Mouse (Mus musculus): ENCODE data around the gene Rbfox3. TPM values are rescaled to one million over a fixed set of nuclear protein-coding genes. Genes with fewer than 3 reads are reported as not detected.

Rbfox3 gene
- polyA plus RNA-seq, 1 experiment from 2014 or later: 7.6 TPM

- H3K27ac ChIP-seq (replicated peaks): no peak overlapping the region
- DNase-seq (ENCODE audit: low spot score): no peak
- peaks cover 6% of the 10 kb centered on the region for H3K4me1 ChIP-seq
- 79% methylated on average over 11 of the region's 11 CpGs for WGBS
- no peaks in the 10 kb centered on the region for H3K9me3 ChIP-seq (replicated peaks)
- H3K4me3 ChIP-seq: no peak overlapping the region
- peaks cover 17% of the 10 kb centered on the region; the same call in 1 of the 2 replicates for H3K27me3 ChIP-seq (ENCODE audit: low read depth, poor library complexity, severe bottlenecking)
- H3K36me3 ChIP-seq: peaks cover 62% of the 10 kb centered on the region
Observed at GRCm38 (mm10) chr11:118485338-118485737, 426.1 kb downstream of the Rbfox3 start.

DNA sequence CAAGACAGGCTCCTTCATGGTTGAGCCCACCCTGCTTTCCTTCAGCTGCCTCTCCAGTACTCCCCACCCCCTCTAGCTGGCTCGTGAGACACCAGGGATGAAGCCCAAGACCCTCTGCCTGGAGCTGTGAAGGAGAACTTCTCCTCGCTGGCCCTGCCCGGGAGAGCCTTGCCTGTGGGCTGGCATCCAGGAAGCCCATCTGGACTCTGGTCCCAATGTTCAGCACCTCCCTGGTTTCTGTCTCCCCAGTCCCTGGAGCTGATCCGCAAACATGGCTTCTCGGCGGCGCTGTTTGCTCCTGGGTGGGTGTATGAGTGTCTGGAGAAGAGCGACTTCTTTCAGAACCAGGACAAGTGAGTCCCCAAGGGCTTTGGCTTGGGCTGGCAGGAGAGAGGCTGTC is 427.2 kb downstream of the Rbfox3 start:
- H3K27ac ChIP-seq (replicated peaks): no peak overlapping the region; the same call in 1 of the 2 replicates
- 0 out of 2 replicates have a peak, but pooled peaks cover 5% of the 10 kb centered on the region for H3K27me3 ChIP-seq (ENCODE audit: low read depth, poor library complexity, severe bottlenecking)
- H3K9me3 ChIP-seq (replicated peaks): no peaks in the 10 kb centered on the region
- WGBS: 84% methylated on average over 8 of the region's 8 CpGs
- DNase-seq (ENCODE audit: low spot score): no peak
- H3K4me1 ChIP-seq: 0 out of 2 replicates have a peak, but pooled peaks cover 3% of the 10 kb centered on the region
- no peak overlapping the region for H3K4me3 ChIP-seq
- H3K36me3 ChIP-seq: peaks cover 68% of the 10 kb centered on the region

- Histone ChIP-seq H3K4me3 (no peak overlapping the region), H3K4me1 (peaks cover 15% of the 10 kb centered on the region), H3K27me3 (ENCODE audit: low read depth, poor library complexity, severe bottlenecking) (peaks cover 5% of the 10 kb centered on the region; the same call in 1 of the 2 replicates), H3K9me3 (replicated peaks) (no peaks in the 10 kb centered on the region), H3K36me3 (peaks cover 62% of the 10 kb centered on the region), H3K27ac (replicated peaks) (no peak overlapping the region)
- 84% methylated on average over 14 of the region's 14 CpGs for WGBS
- DNase-seq (ENCODE audit: low spot score): no peak
Observed at GRCm38 (mm10) chr11:118481751-118482150, 429.6 kb downstream of the Rbfox3 start.

- peaks cover 57% of the 10 kb centered on the region for H3K36me3 ChIP-seq
Observed at GRCm38 (mm10) chr11:118481231-118481630, 430.2 kb downstream of the Rbfox3 start.

DNA sequence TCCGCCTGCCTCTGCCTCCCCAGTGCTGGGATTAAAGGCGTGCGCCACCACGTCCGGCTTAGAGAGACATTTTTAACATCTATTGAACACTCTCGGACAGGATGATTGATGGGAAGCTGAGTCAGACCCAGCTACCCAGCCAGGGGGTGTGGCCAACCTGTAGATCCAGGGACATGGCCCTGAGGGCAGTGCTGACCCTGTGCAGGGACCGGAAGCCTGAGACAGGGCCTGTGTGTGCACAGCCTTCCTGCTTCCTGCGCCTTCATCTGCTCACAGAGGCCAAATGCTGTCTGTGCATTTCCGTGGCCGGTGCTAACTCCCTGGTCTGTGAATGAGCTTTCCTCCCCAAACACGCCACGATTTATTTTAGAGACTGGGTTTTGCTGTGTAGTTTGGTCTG is 431.6 kb downstream of the Rbfox3 start:
- Histone ChIP-seq H3K36me3 (peaks cover 42% of the 10 kb centered on the region), H3K27ac (replicated peaks) (no peak overlapping the region), H3K9me3 (replicated peaks) (no peaks in the 10 kb centered on the region), H3K4me1 (peaks cover 18% of the 10 kb centered on the region), H3K4me3 (no peak overlapping the region), H3K27me3 (ENCODE audit: low read depth, poor library complexity, severe bottlenecking) (peaks cover 14% of the 10 kb centered on the region)
- DNase-seq (ENCODE audit: low spot score): no peak
- WGBS: 92% methylated on average over 12 of the region's 12 CpGs

More at GRCm38 (mm10) chr11:118481231-118481630, 430.2 kb downstream of the Rbfox3 start:
- H3K9me3 ChIP-seq (replicated peaks): no peaks in the 10 kb centered on the region
- 94% methylated on average over 11 of the region's 11 CpGs for WGBS
- no peak overlapping the region for H3K4me3 ChIP-seq
- H3K27ac ChIP-seq (replicated peaks): no peak overlapping the region
- H3K4me1 ChIP-seq: peaks cover 18% of the 10 kb centered on the region
- DNase-seq (ENCODE audit: low spot score): no peak
- H3K27me3 ChIP-seq (ENCODE audit: low read depth, poor library complexity, severe bottlenecking): peaks cover 5% of the 10 kb centered on the region; the same call in 1 of the 2 replicates

- under 1% methylated on average over 57 of the region's 57 CpGs for WGBS
- Histone ChIP-seq H3K27ac (replicated peaks) (peak within 1 kb of the TSS; percentile 83), H3K4me3 (peak within 1 kb of the TSS; percentile 87), H3K36me3 (peaks cover 15% of the 10 kb centered on the region), H3K9me3 (replicated peaks) (no peaks in the 10 kb centered on the region), H3K27me3 (ENCODE audit: low read depth, poor library complexity, severe bottlenecking) (peaks cover 14% of the 10 kb centered on the region), H3K4me1 (peaks cover 20% of the 10 kb centered on the region)
- peak; percentile 97 for DNase-seq (ENCODE audit: low spot score)
Observed at GRCm38 (mm10) chr11:118476396-118477373, 434.7 kb downstream of the Rbfox3 start, which contains the start of gene Engase. Gene Engase (plus strand): TSS chr11:118476829.

DNA sequence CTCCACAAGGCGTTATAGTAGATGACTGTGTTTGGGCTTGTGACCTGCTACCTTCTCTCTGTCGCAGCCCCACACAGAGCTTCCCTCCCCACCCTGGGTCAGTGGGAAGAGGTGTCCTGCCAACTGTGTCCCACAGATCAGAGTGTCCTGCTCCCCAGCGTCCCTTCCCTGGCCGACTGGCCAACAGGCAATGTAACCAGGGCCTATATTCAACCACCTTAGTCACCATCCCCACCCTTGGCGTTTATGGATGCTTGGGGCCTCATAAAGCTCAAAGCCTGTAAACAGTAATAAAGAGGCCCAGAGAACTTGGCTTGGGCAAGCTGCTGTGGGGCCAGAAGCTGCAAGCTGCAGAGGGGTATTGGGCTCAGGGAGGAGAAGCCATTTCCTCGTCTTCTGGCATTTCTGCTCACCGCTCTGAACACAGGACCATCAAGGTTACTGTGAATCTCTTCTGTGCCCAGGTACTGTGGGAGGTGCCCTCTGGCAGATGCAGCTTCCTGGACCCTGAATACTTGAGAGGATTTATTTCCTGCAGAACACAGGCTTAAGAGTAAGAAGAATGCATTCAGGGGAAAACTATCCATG is 435.8 kb downstream of the Rbfox3 start:
- no peak overlapping the region for H3K27ac ChIP-seq (replicated peaks)
- DNase-seq (ENCODE audit: low spot score): no peak
- 93% methylated on average over 7 of the region's 7 CpGs for WGBS
- H3K27me3 ChIP-seq (ENCODE audit: low read depth, poor library complexity, severe bottlenecking): peaks cover 14% of the 10 kb centered on the region
- no peaks in the 10 kb centered on the region for H3K9me3 ChIP-seq (replicated peaks)
- peaks cover 22% of the 10 kb centered on the region for H3K4me1 ChIP-seq
- no peak overlapping the region for H3K4me3 ChIP-seq
- H3K36me3 ChIP-seq: peaks cover 8% of the 10 kb centered on the region; the same call in 1 of the 2 replicates

- Histone ChIP-seq H3K27me3 (ENCODE audit: low read depth, poor library complexity, severe bottlenecking) (peaks cover 19% of the 10 kb centered on the region), H3K36me3 (peaks cover under 1% of the 10 kb centered on the region; the same call in 1 of the 2 replicates), H3K27ac (replicated peaks) (no peak overlapping the region), H3K9me3 (replicated peaks) (no peaks in the 10 kb centered on the region), H3K4me1 (peaks cover 33% of the 10 kb centered on the region), H3K4me3 (no peak overlapping the region)
- WGBS: 84% methylated on average over 6 of the region's 6 CpGs
- DNase-seq (ENCODE audit: low spot score): no peak
Observed at GRCm38 (mm10) chr11:118473842-118474500, 437.4 kb downstream of the Rbfox3 start.

DNA sequence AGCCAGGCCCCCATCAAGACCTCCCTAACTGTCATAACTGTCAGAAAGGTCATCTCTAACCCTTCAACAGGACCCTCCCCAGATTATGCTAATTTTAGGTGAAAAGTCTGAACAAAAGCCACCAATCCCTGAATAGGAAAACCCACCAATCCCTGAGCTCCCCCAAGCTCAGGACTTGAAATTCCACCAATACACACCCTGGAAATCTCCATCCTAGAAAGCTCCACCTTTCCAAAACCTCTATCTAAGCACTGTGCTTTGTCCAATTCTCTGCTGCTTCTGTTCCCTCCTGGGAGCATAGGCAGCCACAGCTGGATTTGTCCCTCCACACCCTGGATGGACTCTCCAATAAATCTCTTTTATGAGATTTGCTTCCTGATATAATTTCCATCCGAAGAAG is 438.2 kb downstream of the Rbfox3 start:
- DNase-seq (ENCODE audit: low spot score): no peak
- Histone ChIP-seq H3K4me3 (no peak overlapping the region), H3K4me1 (peaks cover 33% of the 10 kb centered on the region), H3K27ac (replicated peaks) (no peak overlapping the region), H3K36me3 (no peaks in the 10 kb centered on the region), H3K27me3 (ENCODE audit: low read depth, poor library complexity, severe bottlenecking) (peaks cover 19% of the 10 kb centered on the region), H3K9me3 (replicated peaks) (no peaks in the 10 kb centered on the region)
- 94% methylated on average over 1 of the region's 1 CpGs for WGBS

- Histone ChIP-seq H3K4me3 (no peak overlapping the region), H3K27me3 (ENCODE audit: low read depth, poor library complexity, severe bottlenecking) (peaks cover 15% of the 10 kb centered on the region), H3K36me3 (no peaks in the 10 kb centered on the region), H3K27ac (replicated peaks) (peak overlapping the region; percentile 55; the same call in 1 of the 2 replicates), H3K4me1 (peaks cover 28% of the 10 kb centered on the region), H3K9me3 (replicated peaks) (no peaks in the 10 kb centered on the region)
- WGBS: 79% methylated on average over 13 of the region's 13 CpGs
- no peak for DNase-seq (ENCODE audit: low spot score)
Observed at GRCm38 (mm10) chr11:118471676-118472075, 439.7 kb downstream of the Rbfox3 start.

- Histone ChIP-seq H3K27ac (replicated peaks) (peak overlapping the region; percentile 73), H3K9me3 (replicated peaks) (no peaks in the 10 kb centered on the region), H3K4me1 (peaks cover 25% of the 10 kb centered on the region), H3K36me3 (no peaks in the 10 kb centered on the region), H3K27me3 (ENCODE audit: low read depth, poor library complexity, severe bottlenecking) (peaks cover 20% of the 10 kb centered on the region), H3K4me3 (no peak overlapping the region)
- no peak for DNase-seq (ENCODE audit: low spot score)
- 40% methylated on average over 12 of the region's 12 CpGs for WGBS
Observed at GRCm38 (mm10) chr11:118470234-118470966, 441.0 kb downstream of the Rbfox3 start.
